Mouse (Mus musculus) spleen, embryonic (tissue): ENCODE measurements at regions not wholly inside any gene's neighbourhood (a gene's known extent, or its start where the extent isn't known, plus 50 kb on each side); places are given as distances from the start of the nearest gene placed in this dataset.

ENCODE experiments used
- CTCF ChIA-PET: fragments of 350-600 bp; sonication (Branson Sonifier 250); formaldehyde crosslinking; loops from one replicate; lab custom pipeline; 2022; lab: Charles Lee

DNA sequence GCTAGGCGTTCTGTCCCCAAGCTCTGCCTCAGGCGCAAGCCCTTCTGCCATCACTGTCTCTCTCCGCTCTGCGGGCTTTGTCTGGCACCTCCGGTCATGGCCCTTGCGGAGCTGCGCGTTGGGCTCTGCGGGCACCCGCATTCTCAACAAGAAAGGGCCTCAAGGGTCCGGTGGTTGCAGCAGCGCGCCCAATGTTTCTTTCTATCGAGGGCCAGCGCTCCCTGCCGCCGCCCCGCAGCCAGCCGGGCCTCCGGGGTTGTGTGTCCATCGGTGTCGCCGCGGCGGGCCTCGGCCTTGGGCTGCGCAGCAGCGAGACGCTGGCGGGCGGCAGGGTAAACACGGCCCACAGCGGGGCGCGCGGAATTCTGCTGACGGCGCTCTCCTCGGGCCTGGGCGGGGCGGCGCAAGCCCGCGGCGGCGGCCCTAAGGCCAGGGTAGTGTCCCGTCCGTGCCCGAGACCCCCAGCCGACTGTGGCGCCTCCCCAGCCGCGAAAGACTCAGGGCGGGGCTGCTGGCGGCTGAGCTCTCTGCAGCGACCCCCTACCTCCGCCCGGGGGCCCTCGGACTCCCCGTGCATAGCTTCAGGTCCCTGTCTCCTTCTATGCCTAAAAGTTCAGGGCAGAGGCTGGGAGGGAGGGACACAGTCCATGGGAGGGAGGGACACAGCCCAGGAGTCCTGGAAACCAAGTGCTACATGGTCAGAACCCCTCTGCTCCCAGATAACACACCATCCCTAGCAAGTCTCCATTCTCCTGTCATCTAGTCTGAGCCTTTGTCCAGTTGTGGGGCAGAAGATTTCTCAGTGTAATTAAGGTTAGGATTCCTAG, 80.9 kb downstream of the Efnb1 start:
- CTCF ChIA-PET: no interaction called here

DNA sequence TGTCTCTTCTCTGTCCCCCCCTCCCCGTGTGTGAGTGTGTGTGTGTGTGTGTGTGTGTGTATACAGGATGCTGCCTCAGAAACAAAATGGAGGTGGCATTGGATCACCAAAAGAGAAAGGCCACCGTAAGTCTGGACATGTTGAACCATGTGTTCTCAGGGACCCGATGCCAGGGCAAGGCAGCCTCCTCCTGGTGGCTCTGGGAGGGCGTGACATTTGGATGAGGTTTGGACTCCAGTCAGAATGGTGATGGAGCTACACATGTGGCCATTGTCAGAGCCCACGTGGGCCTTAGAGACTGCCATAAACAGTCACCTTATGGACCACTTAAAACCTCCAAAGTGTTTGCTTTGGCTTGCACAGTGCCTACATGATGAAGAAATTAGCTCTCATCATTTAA, 80.0 kb downstream of the Efnb1 start:
- CTCF ChIA-PET: no interaction called here

GRCm38 (mm10) chrX:99215111-99215510, 79.2 kb downstream of the Efnb1 start:
- CTCF ChIA-PET: no interaction called here

- CTCF ChIA-PET: no interaction called here
These were observed 77.7 kb downstream of the Efnb1 start for GRCm38 (mm10) chrX:99213565-99214153.

DNA sequence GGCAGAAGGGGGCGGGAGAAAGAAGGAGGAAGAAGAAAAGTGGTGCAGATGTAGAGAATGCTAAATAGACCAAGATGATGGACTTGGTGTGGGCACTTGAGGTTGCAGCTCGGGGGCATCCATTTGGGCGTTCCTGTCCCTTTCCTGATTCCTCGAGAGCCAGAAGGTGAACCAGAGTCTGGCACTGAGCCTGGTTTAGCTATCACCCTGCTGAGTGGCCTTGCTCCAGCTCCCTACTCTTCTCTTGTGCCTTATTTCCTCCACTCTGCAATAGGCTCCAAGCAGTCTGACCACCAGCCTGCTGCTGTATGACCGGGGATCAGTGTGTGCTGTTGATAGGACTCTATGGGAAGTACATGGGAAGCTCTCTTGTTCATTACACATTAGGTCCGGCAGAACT, 68.1 kb downstream of the Efnb1 start:
- CTCF ChIA-PET: no interaction called here

DNA sequence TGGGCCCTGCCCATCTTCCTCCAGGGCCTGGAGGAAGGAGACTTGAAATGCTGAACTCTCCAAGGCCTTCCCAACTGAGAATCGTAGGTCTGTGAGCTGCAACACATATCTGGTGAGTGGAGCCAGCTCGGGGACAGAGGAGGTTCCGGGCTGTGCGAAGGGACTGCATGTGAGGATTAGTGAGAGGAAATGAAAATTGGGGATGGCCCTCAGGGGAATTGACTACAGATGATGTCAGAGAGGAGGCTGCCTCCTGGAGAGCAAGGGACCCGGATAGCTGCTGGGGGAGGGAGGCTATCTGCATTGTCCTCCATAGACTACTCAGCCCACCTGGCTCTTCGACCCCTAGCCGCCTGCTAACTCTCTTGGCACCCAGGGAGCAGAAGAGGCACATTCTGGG, 65.2 kb downstream of the Efnb1 start:
- CTCF ChIA-PET: no interaction called here

DNA sequence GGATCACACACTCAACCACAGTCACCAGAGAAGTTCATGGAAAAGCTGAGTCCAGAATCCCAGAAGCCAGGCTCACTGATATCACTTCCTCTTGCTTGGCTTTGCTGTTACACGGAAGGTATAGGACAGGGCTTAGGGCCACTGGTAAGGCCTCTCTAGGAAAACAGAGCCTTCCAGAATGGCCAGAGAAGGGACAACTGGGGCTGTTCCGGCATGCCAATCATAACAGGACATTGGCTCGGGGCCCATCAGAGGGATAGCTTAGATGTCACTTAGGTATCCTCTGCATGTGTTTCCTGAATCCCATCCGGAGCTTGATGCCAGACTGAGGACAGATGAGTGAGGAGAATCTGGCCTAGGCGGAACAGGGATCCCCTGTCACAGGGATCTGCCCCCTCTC, 63.7 kb downstream of the Efnb1 start:
- CTCF ChIA-PET: no interaction called here

DNA sequence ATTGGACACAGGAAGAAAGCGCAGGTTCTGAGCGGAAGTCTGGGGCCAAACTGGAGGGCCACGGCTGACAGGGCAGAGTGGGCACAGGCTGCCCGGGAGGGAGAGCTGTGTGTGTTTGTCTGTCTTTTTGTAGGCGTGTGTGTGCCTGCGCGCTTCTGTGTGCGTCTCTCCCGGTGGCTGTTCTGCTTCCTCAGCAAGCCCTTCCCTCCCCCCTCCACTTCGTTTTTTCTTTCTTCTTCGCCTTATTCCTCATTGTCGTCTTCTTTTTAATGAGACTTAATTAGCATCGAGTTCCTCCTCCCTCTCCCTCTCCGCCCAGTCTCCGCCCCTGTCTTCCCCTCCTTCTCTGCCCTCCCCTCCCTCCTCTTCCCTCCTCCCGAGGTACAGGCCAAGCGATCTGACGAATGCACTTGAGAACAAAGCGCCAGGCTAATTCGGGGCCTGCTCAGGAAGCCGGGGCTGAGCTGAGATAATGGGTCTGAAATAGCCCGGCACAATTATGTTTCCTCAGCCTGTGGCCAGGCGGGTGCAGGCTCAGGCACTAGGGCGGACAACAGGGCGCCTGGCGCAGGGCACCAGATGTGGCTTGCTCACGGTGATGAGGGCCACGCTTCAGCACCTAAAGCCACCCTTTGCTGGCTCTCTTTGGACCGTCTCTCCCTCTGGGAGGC, 63.2 kb downstream of the Efnb1 start:
- CTCF ChIA-PET: no interaction called here
